Mouse (Mus musculus) midbrain, embryonic 16.5 days (tissue): ENCODE data around the gene Lifr. TPM values are rescaled to one million over a fixed set of nuclear protein-coding genes. Genes with fewer than 3 reads are reported as not detected.

ENCODE experiments used
- ATAC-seq: fragments of 200-750 bp; cut with Nextera tagmentation; 2 replicates; pipeline ENCODE4 v1.8.0; 2017; ENCODE audit warnings: moderate TSS enrichment
- H3K27ac ChIP-seq: fragments of 300-500 bp; sonication (generic); 2 replicates; pipeline ENCODE4 v1.5.1; 2014; ENCODE audit warnings: mild to moderate bottlenecking, low read length, mixed read lengths
- H3K27me3 ChIP-seq: fragments of 300-500 bp; sonication (generic); 2 replicates; pipeline ENCODE4 v1.6.1; 2014; ENCODE audit warnings: low read depth, low read length, mixed read lengths; ENCODE audit not compliant: control insufficient read depth, insufficient read depth
- H3K36me3 ChIP-seq: fragments of 300-500 bp; sonication (generic); 2 replicates; pipeline ENCODE4 v1.6.1; 2014; ENCODE audit warnings: mild to moderate bottlenecking, low read length, moderate library complexity, mixed read lengths; ENCODE audit not compliant: control insufficient read depth, insufficient read depth
- H3K4me1 ChIP-seq: fragments of 300-500 bp; sonication (generic); 2 replicates; pipeline ENCODE4 v1.6.1; 2014; ENCODE audit warnings: mild to moderate bottlenecking, low read length, mixed read lengths; ENCODE audit not compliant: control insufficient read depth, insufficient read depth
- H3K4me2 ChIP-seq: fragments of 300-500 bp; sonication (generic); 2 replicates; pipeline ENCODE4 v1.6.1; 2014; ENCODE audit warnings: mild to moderate bottlenecking, low read length, mixed read lengths
- H3K4me3 ChIP-seq: fragments of 300-500 bp; sonication (generic); 2 replicates; pipeline ENCODE4 v1.5.1; 2014; ENCODE audit warnings: low read depth, mild to moderate bottlenecking, low read length, moderate library complexity, mixed read lengths
- H3K9ac ChIP-seq: fragments of 300-500 bp; sonication (generic); 2 replicates; pipeline ENCODE4 v1.6.1; 2014; ENCODE audit warnings: low read depth, low read length, mixed read lengths
- H3K9me3 ChIP-seq: fragments of 300-500 bp; sonication (generic); replicated peaks from 2 replicates; pipeline ENCODE4 v1.6.1; 2014; ENCODE audit warnings: mild to moderate bottlenecking, low read length, mixed read lengths; ENCODE audit not compliant: control insufficient read depth, poor library complexity, severe bottlenecking
- WGBS: fragments of 180-500 bp; shearing (Covaris S2); extraction: QIAGEN DNeasy Blood & Tissue Kit; methylation state at CpG from one replicate; pipeline ENCODE4 v1.1.7; 2014; 5-methylcytosine and 5-hydroxymethylcytosine counted together
- polyA plus RNA-seq: library from polyadenylated mRNA; unstranded; fragments of >200 nt; fragmentation: Nextera tagmentation; extraction: Ambion mirVana; gene quantifications from 2 replicates; pipeline ENCODE4 v1.2.1, GENCODE M21; 2015

Gene Lifr
- polyA plus RNA-seq, 1 experiment from 2014 or later = 9.5 TPM

- H3K4me3 ChIP-seq = no peak overlapping the region
- H3K27ac ChIP-seq = no peak overlapping the region
- no peak for ATAC-seq
- peaks cover 2% of the 10 kb centered on the region; the same call in 1 of the 2 replicates for H3K4me1 ChIP-seq
- H3K36me3 ChIP-seq = no peaks in the 10 kb centered on the region
- 92% methylated on average over 13 of the region's 13 CpGs for WGBS
- H3K4me2 ChIP-seq = no peak overlapping the region
- no peaks in the 10 kb centered on the region for H3K9me3 ChIP-seq
- H3K9ac ChIP-seq = no peak overlapping the region
- H3K27me3 ChIP-seq = no peaks in the 10 kb centered on the region
Measured at GRCm38 (mm10) chr15:7141246-7141645, 50.8 kb downstream of the Lifr start.

GRCm38 (mm10) chr15:7143689-7144170 is 53.3 kb downstream of the Lifr start:
- H3K9me3 ChIP-seq = no peaks in the 10 kb centered on the region
- no peak overlapping the region for H3K4me2 ChIP-seq
- peaks cover 2% of the 10 kb centered on the region; the same call in 1 of the 2 replicates for H3K4me1 ChIP-seq
- H3K36me3 ChIP-seq = no peaks in the 10 kb centered on the region
- H3K27me3 ChIP-seq = no peaks in the 10 kb centered on the region
- H3K9ac ChIP-seq = no peak overlapping the region
- H3K4me3 ChIP-seq = no peak overlapping the region
- no peak for ATAC-seq
- H3K27ac ChIP-seq = no peak overlapping the region
- 76% methylated on average over 15 of the region's 15 CpGs for WGBS

DNA sequence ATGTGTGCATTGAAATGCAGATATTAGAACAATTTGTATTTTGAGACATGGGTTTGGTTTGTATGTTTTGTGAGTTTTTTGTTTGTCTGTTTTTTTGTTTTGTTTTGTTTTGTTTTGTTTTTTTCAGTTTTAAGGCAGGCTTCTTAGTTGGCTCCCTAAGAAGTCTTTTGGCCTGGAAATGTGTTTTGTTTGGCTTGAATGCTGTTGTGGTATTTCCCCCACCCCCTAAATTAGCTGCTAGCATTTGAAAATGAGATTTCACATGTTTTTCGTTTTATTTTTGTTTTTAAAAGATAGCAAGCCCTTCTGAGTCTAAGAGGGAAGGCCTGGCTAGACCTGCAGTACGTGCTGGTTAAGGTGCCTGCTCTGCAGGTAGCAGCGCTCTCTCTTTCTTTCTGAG is 54.1 kb downstream of the Lifr start:
- Histone ChIP-seq H3K27me3 (no peaks in the 10 kb centered on the region), H3K36me3 (no peaks in the 10 kb centered on the region), H3K4me3 (no peak overlapping the region), H3K4me2 (no peak overlapping the region), H3K9ac (no peak overlapping the region), H3K9me3 (no peaks in the 10 kb centered on the region), H3K27ac (no peak overlapping the region), H3K4me1 (peaks cover 2% of the 10 kb centered on the region; the same call in 1 of the 2 replicates)
- no peak for ATAC-seq
- 81% methylated on average over 3 of the region's 3 CpGs for WGBS

DNA sequence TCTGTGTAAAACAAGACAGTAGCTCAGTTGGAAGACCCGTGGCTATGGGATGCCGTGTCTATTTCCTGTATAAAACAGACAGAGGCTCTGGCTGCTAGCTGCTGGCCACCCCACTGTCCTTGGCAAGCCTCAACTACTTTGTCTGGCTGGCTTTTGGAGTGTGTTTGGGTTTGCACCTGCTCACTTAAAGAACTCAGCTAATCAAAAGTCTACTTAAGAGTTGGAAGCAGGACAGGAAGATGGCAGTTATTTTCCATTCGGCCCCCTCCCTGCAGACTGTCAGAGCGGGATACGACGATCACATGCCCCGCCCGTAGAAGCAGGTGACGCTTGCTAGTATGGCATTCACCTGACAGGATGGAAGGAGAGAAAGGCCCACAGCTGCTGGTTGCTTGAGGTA is 54.5 kb downstream of the Lifr start:
- 82% methylated on average over 9 of the region's 9 CpGs for WGBS
- H3K27me3 ChIP-seq = no peaks in the 10 kb centered on the region
- H3K27ac ChIP-seq = no peak overlapping the region
- no peaks in the 10 kb centered on the region for H3K9me3 ChIP-seq
- no peak overlapping the region for H3K9ac ChIP-seq
- no peaks in the 10 kb centered on the region for H3K36me3 ChIP-seq
- no peak; the same call in 1 of the 2 replicates for ATAC-seq
- no peak overlapping the region for H3K4me3 ChIP-seq
- H3K4me2 ChIP-seq = no peak overlapping the region
- peaks cover 2% of the 10 kb centered on the region; the same call in 1 of the 2 replicates for H3K4me1 ChIP-seq

- Histone ChIP-seq H3K9ac (no peak overlapping the region), H3K4me1 (peaks cover 2% of the 10 kb centered on the region; the same call in 1 of the 2 replicates), H3K36me3 (no peaks in the 10 kb centered on the region), H3K27me3 (no peaks in the 10 kb centered on the region), H3K4me2 (no peak overlapping the region), H3K4me3 (no peak overlapping the region), H3K9me3 (no peaks in the 10 kb centered on the region), H3K27ac (no peak overlapping the region)
- 84% methylated on average over 5 of the region's 5 CpGs for WGBS
- no peak for ATAC-seq
Measured at GRCm38 (mm10) chr15:7145555-7145954, 55.1 kb downstream of the Lifr start.

DNA sequence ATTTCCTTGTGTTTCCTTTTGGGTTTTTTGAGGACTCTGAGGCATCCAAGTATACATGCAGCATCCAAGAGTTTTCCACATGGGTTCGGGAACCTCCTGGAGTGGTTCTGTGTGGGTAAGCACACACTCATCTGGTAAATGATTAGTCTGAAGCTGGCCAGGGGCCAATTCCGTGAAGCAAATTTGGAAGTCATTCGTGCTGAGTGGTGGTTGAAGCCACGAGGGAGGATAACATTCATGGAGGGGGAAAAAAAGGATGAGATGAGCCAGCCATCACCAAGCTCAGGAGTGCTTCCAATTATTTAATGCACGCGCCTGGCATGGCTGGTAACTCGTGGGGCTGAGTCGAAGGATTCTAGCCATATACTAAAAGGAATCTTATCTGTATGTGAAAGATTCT is 56.1 kb downstream of the Lifr start:
- Histone ChIP-seq H3K4me1 (peaks cover 2% of the 10 kb centered on the region; the same call in 1 of the 2 replicates), H3K27me3 (no peaks in the 10 kb centered on the region), H3K36me3 (no peaks in the 10 kb centered on the region), H3K9me3 (no peaks in the 10 kb centered on the region), H3K9ac (no peak overlapping the region), H3K4me2 (no peak overlapping the region), H3K4me3 (no peak overlapping the region), H3K27ac (no peak overlapping the region)
- WGBS = 77% methylated on average over 8 of the region's 8 CpGs
- ATAC-seq = no peak

DNA sequence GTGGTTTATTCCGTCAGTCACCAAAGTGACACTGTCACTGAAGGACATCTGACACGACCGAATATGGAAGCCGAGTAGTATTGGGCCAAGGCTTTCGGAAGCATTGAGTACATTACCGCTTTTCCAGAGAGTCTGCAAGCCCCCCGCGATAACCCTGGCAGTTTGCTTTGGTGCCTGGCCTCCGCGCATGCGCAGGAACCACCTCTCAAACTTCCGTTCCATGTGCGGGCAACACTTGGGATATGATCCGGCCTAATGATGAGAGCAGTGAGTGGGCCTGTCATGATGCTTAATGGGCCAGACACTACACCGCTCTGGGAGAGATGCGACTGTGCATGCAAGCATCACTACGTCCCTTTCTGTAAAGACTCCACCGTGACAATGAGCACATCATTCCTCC is 59.4 kb downstream of the Lifr start:
- 95% methylated on average over 18 of the region's 18 CpGs for WGBS
- Histone ChIP-seq H3K4me1 (peaks cover 2% of the 10 kb centered on the region; the same call in 1 of the 2 replicates), H3K27me3 (no peaks in the 10 kb centered on the region), H3K9ac (no peak overlapping the region), H3K4me2 (no peak overlapping the region), H3K9me3 (no peaks in the 10 kb centered on the region), H3K27ac (no peak overlapping the region), H3K4me3 (no peak overlapping the region), H3K36me3 (no peaks in the 10 kb centered on the region)
- no peak for ATAC-seq

DNA sequence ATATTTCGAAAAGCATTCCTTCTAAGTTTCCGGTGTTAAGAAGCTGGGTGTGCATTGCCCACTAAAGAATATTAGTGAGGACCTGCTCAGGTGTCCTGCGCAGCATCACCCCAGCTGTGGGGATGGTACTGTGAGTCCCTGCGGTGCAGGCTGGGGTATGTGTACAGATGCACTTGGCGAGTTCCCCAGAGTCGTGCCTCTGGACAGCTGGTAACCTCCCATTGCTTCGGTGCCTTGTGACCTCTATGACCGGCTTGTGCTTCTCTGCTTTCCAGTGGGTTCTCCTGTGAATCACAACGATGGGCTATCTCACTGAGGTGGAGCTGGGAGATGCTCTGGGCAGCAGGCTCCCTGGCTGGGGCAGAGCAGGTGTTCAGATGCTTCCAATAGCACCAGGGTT is 60.2 kb downstream of the Lifr start:
- no peak for ATAC-seq
- H3K27me3 ChIP-seq = no peaks in the 10 kb centered on the region
- no peak overlapping the region for H3K27ac ChIP-seq
- H3K9me3 ChIP-seq = no peaks in the 10 kb centered on the region
- H3K4me2 ChIP-seq = no peak overlapping the region
- no peak overlapping the region for H3K9ac ChIP-seq
- H3K36me3 ChIP-seq = no peaks in the 10 kb centered on the region
- 93% methylated on average over 9 of the region's 9 CpGs for WGBS
- H3K4me1 ChIP-seq = peaks cover 2% of the 10 kb centered on the region; the same call in 1 of the 2 replicates
- H3K4me3 ChIP-seq = no peak overlapping the region

- 63% methylated on average over 10 of the region's 10 CpGs for WGBS
- ATAC-seq = no peak
- Histone ChIP-seq H3K9ac (no peak overlapping the region), H3K9me3 (no peaks in the 10 kb centered on the region), H3K27me3 (no peaks in the 10 kb centered on the region), H3K4me1 (peaks cover 2% of the 10 kb centered on the region; the same call in 1 of the 2 replicates), H3K4me2 (no peak overlapping the region), H3K27ac (no peak overlapping the region), H3K36me3 (no peaks in the 10 kb centered on the region), H3K4me3 (no peak overlapping the region)
Measured at GRCm38 (mm10) chr15:7152116-7152760, 61.8 kb downstream of the Lifr start.
